Mouse (Mus musculus): ENCODE results near the gene Eif1ad.
"Not testable (repeated sequence)": the region's sequence is repeated elsewhere in the genome, so short reads cannot be mapped to it uniquely, and the experiment has no call there.

GRCm38 (mm10) chr19:5406531-5407126, 40.1 kb downstream of the Eif1ad start:
- TF ChIP-seq CTCF (IDR thresholded peaks at IDR 0.05; ENCODE audit: low read depth), result peak; percentile 35
- not testable (repeated sequence) for TF ChIP-seq EP300 (IDR thresholded peaks at IDR 0.05; ENCODE audit: low read depth)

All from liver, postnatal 0 days (tissue).